Mouse (Mus musculus) kidney, adult 2 months (tissue): Measurements from ENCODE around the gene Tmem104.

ENCODE experiments used
- CTCF ChIP-seq: fragments of 200-500 bp; conservative IDR thresholded peaks from 2 replicates; pipeline ENCODE4 v1.5.1; 2011; ENCODE audit warnings: low read depth, mild to moderate bottlenecking, control low read depth, low read length, moderate library complexity, mixed read lengths; ENCODE audit not compliant: insufficient read depth, insufficient read length
- POLR2A ChIP-seq: fragments of 200-500 bp; IDR thresholded peaks from one replicate; pipeline ENCODE4 v1.6.1; 2011; ENCODE audit warnings: low read depth, low read length, control low read depth

- TF ChIP-seq POLR2A (no peak), CTCF (no peak)
Measured at GRCm38 (mm10) chr11:115251258-115251657, 64.0 kb downstream of the Tmem104 start.
